Mouse (Mus musculus) kidney, postnatal 10 days (tissue): ENCODE data around the gene Exoc6b.
A peak's percentile ranks its signal among the peaks of the same experiment; 100 is the strongest.

Source experiments
- DNase-seq: peaks from one replicate; pipeline ENCODE4 v3.0.0; 2021; ENCODE audit warnings: mixed read lengths

Gene Exoc6b

GRCm38 (mm10) chr6:84708631-84709030, 360.7 kb downstream of the Exoc6b start:
- no peak for DNase-seq

- no peak for DNase-seq
Observed at GRCm38 (mm10) chr6:84699579-84699978, 369.7 kb downstream of the Exoc6b start.

- no peak for DNase-seq
Observed at GRCm38 (mm10) chr6:84698288-84698673, 371.0 kb downstream of the Exoc6b start.

- peak; percentile 53 for DNase-seq
Observed at GRCm38 (mm10) chr6:84697474-84698287, 371.6 kb downstream of the Exoc6b start.

GRCm38 (mm10) chr6:84693844-84694243, 375.5 kb downstream of the Exoc6b start:
- DNase-seq, result no peak

GRCm38 (mm10) chr6:84693204-84693603, 376.1 kb downstream of the Exoc6b start:
- DNase-seq, result no peak

DNA sequence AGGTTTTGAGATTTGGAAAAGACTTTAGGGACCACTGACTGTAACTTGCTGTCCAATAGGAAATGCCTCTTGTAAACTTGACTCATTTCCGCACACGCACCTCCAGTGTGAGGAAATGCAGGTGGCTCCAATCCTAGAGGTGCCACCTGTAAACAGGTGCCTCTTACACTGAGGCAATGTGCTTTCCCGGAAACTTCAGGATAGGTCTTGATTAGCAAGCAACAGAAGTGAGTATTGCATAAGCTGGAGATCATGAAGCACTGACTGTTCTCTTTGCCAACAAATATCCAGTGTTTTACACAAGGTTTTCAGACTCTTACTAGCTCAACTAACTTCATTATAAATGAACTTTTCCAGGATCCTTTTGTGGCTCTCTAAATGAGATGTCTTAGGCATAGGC, 377.4 kb downstream of the Exoc6b start:
- DNase-seq, result no peak

DNA sequence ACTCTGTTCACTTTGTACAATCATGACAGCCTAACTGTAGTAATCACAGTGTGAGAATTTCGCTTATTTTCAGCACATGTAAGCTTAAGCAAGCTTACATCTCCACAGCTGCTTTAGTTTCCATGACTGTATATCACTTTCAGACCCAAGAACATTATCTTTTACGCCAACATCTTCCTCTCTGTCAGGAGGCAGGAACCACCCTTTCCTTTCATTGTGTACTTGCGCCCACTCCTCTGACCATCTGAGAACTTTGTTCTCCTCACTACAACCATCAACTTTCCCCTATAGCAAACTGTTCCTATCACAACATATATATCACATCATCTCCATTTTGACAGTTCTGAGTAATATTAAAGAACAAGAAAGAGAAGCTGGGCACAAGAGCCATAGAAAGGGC, 391.5 kb downstream of the Exoc6b start:
- DNase-seq, result no peak

DNA sequence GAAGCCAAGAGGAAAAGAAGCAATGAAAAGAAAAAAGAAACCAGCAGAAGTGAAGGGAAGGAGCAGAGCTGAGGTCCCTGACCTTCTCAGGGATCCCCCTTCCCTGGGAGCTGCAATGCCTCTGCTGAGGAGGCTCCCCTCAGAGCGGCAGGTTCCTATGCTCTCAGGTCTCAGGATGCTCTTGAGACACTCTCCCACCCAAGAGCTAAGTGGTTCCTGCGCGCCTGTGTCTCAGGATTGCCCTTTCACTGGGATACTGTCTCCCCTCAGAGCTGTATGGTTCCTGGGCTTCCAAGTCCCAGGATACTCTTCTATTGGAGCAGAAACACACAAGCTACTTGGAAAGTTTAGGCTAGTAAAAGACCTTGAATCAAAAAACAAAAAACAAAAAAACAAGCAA, 394.4 kb downstream of the Exoc6b start:
- DNase-seq, result no peak

GRCm38 (mm10) chr6:84674136-84674535, 395.2 kb downstream of the Exoc6b start:
- DNase-seq, result peak; percentile 44

DNA sequence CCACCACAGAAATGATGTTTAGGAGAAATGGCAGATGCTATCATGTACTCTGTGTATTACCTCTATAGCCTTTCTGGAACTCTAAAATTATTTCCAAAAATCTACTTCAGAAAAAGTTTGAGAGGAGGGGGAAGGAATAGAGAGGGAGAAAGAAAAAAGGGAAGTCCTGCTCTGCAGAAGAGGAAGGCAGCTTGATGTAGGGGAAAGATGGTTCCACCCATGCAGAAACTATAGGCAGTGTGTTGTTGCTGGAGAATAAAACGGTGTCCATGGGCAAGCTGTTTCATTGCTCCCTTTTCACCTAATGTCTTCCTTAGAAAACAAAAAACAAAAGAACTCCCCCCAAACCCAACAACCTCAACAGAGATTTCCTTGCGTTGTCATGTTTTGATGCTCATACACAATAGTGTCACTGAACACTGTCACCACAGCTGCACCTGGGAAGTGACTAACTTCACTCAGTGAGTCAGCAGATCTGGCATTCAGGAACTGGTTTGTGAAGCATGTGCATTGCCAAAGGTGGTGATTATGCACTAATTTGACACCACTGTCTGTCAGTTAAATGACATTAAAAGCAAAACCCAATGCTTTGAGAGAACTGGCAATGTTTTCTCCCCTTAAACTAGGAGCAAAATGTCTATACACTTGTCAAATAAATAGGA, 407.7 kb downstream of the Exoc6b start:
- DNase-seq, result no peak

DNA sequence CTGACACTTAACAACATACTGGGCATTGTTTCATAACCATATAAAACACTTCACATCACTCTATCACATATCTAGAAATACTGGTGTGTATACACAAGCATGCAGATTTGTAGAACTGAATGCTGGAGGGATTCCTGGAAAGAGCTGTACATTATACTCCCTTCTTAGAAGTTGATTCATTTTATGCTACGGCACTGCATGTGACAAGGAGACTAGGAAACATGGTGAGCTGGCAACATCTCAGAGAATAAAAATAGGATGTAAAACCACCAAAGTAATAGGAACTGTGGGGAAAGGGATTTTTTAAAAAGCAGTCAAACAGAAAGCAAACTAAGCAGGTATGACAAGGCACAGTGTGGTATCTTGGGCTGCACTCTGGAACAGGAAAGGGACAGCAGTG, 408.3 kb downstream of the Exoc6b start:
- no peak for DNase-seq

DNA sequence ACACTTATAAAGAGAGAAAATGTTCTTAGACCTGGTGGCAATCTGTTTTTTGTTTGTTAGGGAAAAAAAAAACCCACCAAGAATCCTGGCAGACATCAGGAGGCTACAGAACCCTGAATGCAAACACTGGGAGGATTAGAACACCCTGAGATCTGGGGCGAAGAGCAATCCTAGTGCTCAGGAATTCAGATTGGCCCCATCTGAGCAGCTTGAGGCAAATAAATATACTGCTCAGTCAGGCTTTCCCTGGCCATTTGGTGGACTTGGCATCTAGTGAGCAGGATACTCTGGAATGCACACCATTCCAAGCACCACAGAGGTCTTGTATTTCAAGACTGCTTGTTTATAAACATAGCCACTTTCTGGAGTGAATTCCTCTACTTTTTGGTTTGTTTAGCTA, 412.2 kb downstream of the Exoc6b start:
- DNase-seq, result peak; percentile 11

DNA sequence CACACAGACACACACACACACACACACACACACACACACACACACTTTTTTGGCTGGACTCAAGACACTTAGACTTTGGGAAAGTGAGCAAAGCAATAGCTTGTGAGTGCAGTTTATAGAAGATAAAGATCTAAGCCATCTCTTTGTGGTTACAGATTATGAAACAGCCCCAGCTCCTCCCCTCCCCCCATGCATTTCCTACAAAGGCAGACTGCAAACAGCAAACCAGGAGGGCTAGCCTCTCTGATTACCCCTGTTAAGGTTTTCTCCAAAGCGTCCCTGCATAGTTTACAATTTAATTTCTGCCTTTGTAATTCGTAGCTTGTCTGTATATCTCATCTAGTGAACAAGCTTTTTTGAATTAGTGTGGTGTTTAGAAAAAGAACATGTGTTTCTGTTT, 412.6 kb downstream of the Exoc6b start:
- DNase-seq, result peak; percentile 21

DNA sequence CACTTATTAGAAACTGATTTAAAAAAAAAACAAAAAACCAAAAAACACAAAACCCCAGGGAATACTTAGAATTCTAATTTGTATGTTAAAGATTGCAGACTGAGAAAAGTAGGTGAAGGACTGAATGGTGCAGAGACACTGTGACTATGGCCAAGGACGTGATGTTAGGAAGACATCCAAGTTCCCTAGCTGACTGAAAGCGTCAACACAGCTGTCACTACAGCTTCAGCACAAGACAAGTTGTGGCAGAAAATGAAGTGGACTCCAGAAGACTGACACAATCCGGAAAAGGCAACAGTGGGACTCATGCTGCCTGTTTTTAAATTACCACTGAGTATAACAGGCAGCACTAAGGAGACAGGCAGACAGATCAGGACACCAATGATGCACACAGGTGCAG, 417.4 kb downstream of the Exoc6b start:
- DNase-seq, result no peak

DNA sequence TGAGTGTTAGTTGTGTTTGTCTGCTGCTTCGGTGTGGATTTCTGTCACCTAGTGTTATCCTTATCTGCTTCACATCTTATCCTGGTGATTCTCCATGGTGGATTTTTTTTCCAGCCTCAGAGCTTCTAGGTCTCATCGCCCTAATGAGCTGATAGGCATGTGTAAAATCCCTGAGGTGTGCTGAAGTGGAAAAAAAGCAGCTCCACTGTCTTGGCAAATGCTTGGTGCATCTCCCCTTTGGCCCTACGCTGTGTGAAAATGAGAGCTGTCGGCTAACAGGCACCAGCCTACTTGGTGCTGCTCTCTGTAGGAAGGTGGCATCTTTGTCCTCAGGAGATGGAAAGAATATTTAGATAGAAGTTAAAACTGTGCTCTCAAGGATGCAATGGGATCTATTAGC, 422.1 kb downstream of the Exoc6b start:
- DNase-seq, result no peak

- no peak for DNase-seq
Observed at GRCm38 (mm10) chr6:84646696-84647095, 422.6 kb downstream of the Exoc6b start.

DNA sequence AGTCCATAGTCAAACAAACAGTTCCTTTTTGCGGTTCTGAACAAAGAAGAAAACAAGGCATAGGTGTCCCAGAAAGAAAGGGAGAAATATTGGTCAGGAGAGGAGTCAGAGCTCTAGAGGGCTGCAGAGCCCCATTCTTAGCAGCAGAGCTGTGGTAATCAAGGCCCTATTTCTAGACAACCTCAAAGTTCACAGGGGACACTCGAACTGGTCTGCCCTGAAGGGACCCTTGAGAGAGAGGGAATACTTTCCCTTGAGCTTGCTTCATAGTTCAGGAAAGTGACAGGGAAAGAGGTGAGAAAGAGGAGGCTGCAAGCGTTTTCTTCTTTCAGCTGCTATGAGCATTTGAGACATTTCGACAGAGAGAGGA, 428.3 kb downstream of the Exoc6b start:
- DNase-seq, result no peak

GRCm38 (mm10) chr6:84640324-84641061, 428.8 kb downstream of the Exoc6b start:
- peak; percentile 81 for DNase-seq

GRCm38 (mm10) chr6:84638206-84638605, 431.1 kb downstream of the Exoc6b start:
- peak; percentile 64 for DNase-seq

GRCm38 (mm10) chr6:84631588-84631987, 437.7 kb downstream of the Exoc6b start:
- DNase-seq, result no peak

DNA sequence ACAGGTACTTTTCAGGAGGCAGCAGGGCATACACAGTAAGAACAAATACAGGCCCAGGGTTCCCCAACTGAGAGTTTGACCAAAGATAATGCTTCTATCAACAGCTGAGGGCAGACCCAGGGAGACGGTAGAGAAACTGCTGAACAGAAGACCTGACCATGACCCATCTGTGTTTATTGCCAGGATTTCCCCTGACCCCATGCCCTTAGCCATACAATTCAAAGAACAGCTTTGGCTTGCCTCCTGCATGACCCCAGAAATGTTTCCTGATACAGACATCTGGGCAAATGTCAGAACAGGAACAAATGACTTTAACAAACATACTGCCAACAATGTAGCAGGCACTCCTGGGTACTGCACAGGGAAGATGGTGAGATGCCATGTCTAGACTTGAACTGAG, 439.0 kb downstream of the Exoc6b start:
- peak; percentile 46 for DNase-seq

DNA sequence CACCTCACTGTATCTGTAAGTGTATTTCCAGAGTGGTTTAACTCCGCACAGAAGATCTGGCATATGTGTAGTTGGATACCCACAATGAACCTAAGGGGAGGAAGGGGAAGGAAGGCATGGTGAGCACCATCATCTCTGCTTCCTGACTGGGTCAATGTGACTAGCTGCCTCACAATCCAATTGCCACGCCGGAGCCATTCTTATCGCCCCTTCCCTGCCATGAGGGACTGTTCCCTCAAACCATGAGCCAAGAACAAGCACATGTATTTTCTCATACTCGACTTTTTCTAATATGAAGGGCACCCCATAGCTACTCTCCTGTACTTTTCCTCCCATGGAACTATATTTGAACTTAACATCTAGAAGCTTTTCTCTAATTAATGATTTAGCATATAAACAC, 440.5 kb downstream of the Exoc6b start:
- DNase-seq, result no peak

GRCm38 (mm10) chr6:84626398-84626797, 442.9 kb downstream of the Exoc6b start:
- no peak for DNase-seq
